Mouse (Mus musculus) small intestine, adult 2 months (tissue): ENCODE measurements around the gene Hist1h2bk. TPM values are rescaled to one million over a fixed set of nuclear protein-coding genes. Genes with fewer than 3 reads are reported as not detected.

Source experiments
- H3K27ac ChIP-seq: fragments of 200-500 bp; 2 replicates; pipeline ENCODE4 v1.5.1; 2012; ENCODE audit warnings: low read depth, low read length, control low read depth, inconsistent platforms; ENCODE audit not compliant: insufficient read depth
- H3K27me3 ChIP-seq: fragments of 200-500 bp; 2 replicates; pipeline ENCODE4 v1.6.1; 2012; ENCODE audit warnings: mild to moderate bottlenecking, moderate library complexity, low read length, inconsistent platforms; ENCODE audit not compliant: control insufficient read depth, insufficient read depth
- H3K36me3 ChIP-seq: fragments of 200-500 bp; 2 replicates; pipeline ENCODE4 v1.6.1; 2012; ENCODE audit warnings: mild to moderate bottlenecking, low read length, control low read depth, inconsistent platforms; ENCODE audit not compliant: control insufficient read depth, insufficient read depth
- H3K4me1 ChIP-seq: fragments of 200-500 bp; 2 replicates; pipeline ENCODE4 v1.6.1; 2012; ENCODE audit warnings: low read length, inconsistent platforms, mixed read lengths; ENCODE audit not compliant: control insufficient read depth, insufficient read depth, insufficient read length
- H3K4me3 ChIP-seq: fragments of 200-500 bp; 2 replicates; pipeline ENCODE4 v1.5.1; 2012; ENCODE audit warnings: low read depth, mild to moderate bottlenecking, control low read depth, inconsistent platforms, low read length, moderate library complexity
- CTCF ChIP-seq: fragments of 200-500 bp; IDR thresholded peaks from 2 replicates; pipeline ENCODE4 v1.5.1; 2012; ENCODE audit warnings: low read depth, mild to moderate bottlenecking, control low read depth, inconsistent platforms, low read length, moderate library complexity, mixed read lengths; ENCODE audit not compliant: insufficient replicate concordance, insufficient read length; ENCODE audit errors: extremely low read depth
- POLR2A ChIP-seq: fragments of 200-500 bp; IDR thresholded peaks from 2 replicates; pipeline ENCODE4 v1.6.1; 2012; ENCODE audit warnings: low read depth, mild to moderate bottlenecking, control low read depth, inconsistent platforms, low read length, moderate library complexity
- WGBS: fragments of 180-500 bp; shearing (Covaris S2); methylation state at CpG from one replicate; pipeline ENCODE4 v1.1.7; 2018; 5-methylcytosine and 5-hydroxymethylcytosine counted together
- polyA plus RNA-seq: library from polyadenylated mRNA; depleted of rRNA; stranded (reverse); fragments of >200 nt; gene quantifications from 2 replicates; pipeline ENCODE4 v1.2.3, GENCODE M21; 2012

The Hist1h2bk gene
- polyA plus RNA-seq, 1 experiment = 41.4 TPM

GRCm38 (mm10) chr13:22026058-22027031, 9.3 kb upstream of the Hist1h2bk start:
- Histone ChIP-seq H3K4me1 (0 out of 2 replicates have a peak, but pooled peaks cover 3% of the 10 kb centered on the region), H3K27ac (no peak overlapping the region; the same call in 1 of the 2 replicates), H3K27me3 (no peaks in the 10 kb centered on the region; the same call in 1 of the 2 replicates), H3K36me3 (no peaks in the 10 kb centered on the region), H3K4me3 (peak overlapping the region; percentile 77)
- TF ChIP-seq CTCF (no peak), POLR2A (no peak)
- 2% methylated on average over 35 of the region's 35 CpGs for WGBS

- WGBS = 2% methylated on average over 40 of the region's 40 CpGs
- 0 out of 2 replicates have a peak, but pooled peaks cover 3% of the 10 kb centered on the region for H3K4me1 ChIP-seq
- TF ChIP-seq POLR2A (no peak), CTCF (peak; percentile 92)
- H3K36me3 ChIP-seq = no peaks in the 10 kb centered on the region
- H3K4me3 ChIP-seq = peak overlapping the region; percentile 76
- H3K27ac ChIP-seq = peak overlapping the region; percentile 43
- no peaks in the 10 kb centered on the region; the same call in 1 of the 2 replicates for H3K27me3 ChIP-seq
Measured at GRCm38 (mm10) chr13:22028673-22029460, 6.8 kb upstream of the Hist1h2bk start.

- H3K4me1 ChIP-seq = 0 out of 2 replicates have a peak, but pooled peaks cover 3% of the 10 kb centered on the region
- TF ChIP-seq CTCF (no peak), POLR2A (no peak)
- H3K4me3 ChIP-seq = no peak overlapping the region
- no peak overlapping the region for H3K27ac ChIP-seq
- H3K36me3 ChIP-seq = no peaks in the 10 kb centered on the region
- WGBS = 73% methylated on average over 8 of the region's 8 CpGs
- H3K27me3 ChIP-seq = no peaks in the 10 kb centered on the region; the same call in 1 of the 2 replicates
Measured at GRCm38 (mm10) chr13:22029928-22030327, 5.7 kb upstream of the Hist1h2bk start.

- WGBS = 4% methylated on average over 4 of the region's 4 CpGs
- no peaks in the 10 kb centered on the region for H3K36me3 ChIP-seq
- H3K4me1 ChIP-seq = 0 out of 2 replicates have a peak, but pooled peaks cover 3% of the 10 kb centered on the region
- H3K27ac ChIP-seq = no peak overlapping the region
- TF ChIP-seq CTCF (no peak), POLR2A (no peak)
- H3K4me3 ChIP-seq = no peak overlapping the region
- no peaks in the 10 kb centered on the region; the same call in 1 of the 2 replicates for H3K27me3 ChIP-seq
Measured at GRCm38 (mm10) chr13:22030493-22030892, 5.2 kb upstream of the Hist1h2bk start.

- no peaks in the 10 kb centered on the region for H3K36me3 ChIP-seq
- WGBS = 26% methylated on average over 5 of the region's 5 CpGs
- no peaks in the 10 kb centered on the region for H3K27me3 ChIP-seq
- 0 out of 2 replicates have a peak overlapping the region, but pooled peaks have one; percentile 6 for H3K27ac ChIP-seq
- TF ChIP-seq POLR2A = no peak
- no peak for TF ChIP-seq CTCF
- peaks cover 2% of the 10 kb centered on the region; the same call in 1 of the 2 replicates for H3K4me1 ChIP-seq
- H3K4me3 ChIP-seq = no peak overlapping the region
Measured at GRCm38 (mm10) chr13:22033741-22034442, 1.8 kb upstream of the Hist1h2bk start.

GRCm38 (mm10) chr13:22034443-22035266, 1.0 kb upstream of the Hist1h2bk start:
- Histone ChIP-seq H3K4me1 (peaks cover 2% of the 10 kb centered on the region; the same call in 1 of the 2 replicates), H3K27ac (0 out of 2 replicates have a peak overlapping the region, but pooled peaks have one; percentile 58), H3K4me3 (peak overlapping the region; percentile 50), H3K27me3 (no peaks in the 10 kb centered on the region), H3K36me3 (no peaks in the 10 kb centered on the region)
- TF ChIP-seq CTCF (no peak), POLR2A (no peak)
- 1% methylated on average over 14 of the region's 14 CpGs for WGBS
